Mouse (Mus musculus) frontal cortex, adult 2 months (tissue): ENCODE results near the gene Vmn1r85. TPM values are rescaled to one million over a fixed set of nuclear protein-coding genes. Genes with fewer than 3 reads are reported as not detected.

Experiments
- DNase-seq, 2 experiments: peaks; one replicate each; pipeline ENCODE4 v3.0.0; 2022; ENCODE audit warnings: low spot score in 1 of 2; ENCODE audit errors: extremely low spot score in 1 of 2
- polyA plus RNA-seq: library from polyadenylated mRNA; depleted of rRNA; stranded (reverse); fragments of >200 nt; gene quantifications from 2 replicates; pipeline ENCODE4 v1.2.3, GENCODE M21; 2012; rRNA removed

Gene Vmn1r85
- polyA plus RNA-seq, 1 experiment, result 0.06 TPM

DNA sequence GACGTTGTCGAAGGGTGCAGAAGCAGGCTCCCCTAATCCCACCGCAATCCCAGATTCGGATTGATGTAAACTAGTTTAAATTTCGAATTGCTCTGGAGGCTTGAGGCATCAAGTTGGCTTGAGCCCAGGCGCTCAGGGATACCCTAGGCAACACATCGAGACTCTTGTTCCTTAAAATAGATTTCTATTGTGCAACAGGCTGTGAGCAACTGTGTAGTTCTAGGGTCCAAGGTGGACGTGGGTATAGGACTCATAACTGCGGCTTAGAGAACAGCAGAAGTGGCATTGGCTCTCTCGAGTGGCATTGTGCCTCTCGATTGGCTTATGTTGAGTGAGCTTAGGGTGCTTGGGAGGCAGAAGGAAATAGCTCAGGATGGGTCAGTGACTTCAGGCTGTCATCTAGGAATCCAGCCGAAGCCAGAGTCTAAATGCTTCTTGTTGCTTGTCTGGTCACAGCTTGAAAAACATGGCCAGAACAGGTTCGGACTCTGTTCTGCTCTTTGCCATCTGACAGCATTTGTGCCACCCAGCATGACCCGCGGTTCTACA lies 56.3 kb downstream of the Vmn1r85 start:
- peak in 1 of 2 experiments; percentile 38 for DNase-seq

DNA sequence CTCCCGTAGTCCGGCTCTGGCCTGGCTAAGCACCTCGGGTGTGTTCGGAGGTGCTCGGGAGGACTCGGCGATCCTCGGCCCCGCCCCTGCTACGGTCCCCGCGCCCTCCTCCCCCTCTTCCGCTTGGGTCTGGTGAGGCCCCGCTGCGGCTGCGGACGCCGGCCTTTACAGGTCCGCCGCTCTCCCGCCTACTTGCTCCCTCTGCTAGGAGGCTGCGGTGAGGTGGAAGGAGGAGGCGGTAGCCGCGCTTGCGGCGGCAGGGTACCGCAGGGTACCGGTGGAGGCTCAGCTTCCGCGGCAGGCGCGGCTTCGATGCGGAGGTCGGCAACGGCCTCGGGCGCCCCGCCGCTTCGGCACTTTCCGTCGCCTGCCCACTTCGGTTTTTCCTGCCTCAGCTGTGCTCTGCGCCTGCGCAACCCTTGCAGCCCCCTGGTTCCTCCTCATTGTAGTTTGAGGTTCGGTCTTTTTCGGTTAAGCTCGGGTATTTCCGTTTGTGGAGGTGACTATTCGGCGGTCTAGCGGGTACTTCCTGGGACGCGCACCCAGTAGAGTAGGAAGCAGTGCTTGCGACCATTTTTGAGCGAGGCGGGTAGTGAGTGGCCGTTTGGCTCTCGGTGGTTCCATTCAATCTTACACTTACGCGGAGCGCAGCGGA lies 56.9 kb downstream of the Vmn1r85 start, which contains the start of gene Ube2m:
Ube2m (minus strand) TSS at position 375 of the 655 bp plus-strand sequence.
- peak; percentile 98 to 100 for DNase-seq

DNA sequence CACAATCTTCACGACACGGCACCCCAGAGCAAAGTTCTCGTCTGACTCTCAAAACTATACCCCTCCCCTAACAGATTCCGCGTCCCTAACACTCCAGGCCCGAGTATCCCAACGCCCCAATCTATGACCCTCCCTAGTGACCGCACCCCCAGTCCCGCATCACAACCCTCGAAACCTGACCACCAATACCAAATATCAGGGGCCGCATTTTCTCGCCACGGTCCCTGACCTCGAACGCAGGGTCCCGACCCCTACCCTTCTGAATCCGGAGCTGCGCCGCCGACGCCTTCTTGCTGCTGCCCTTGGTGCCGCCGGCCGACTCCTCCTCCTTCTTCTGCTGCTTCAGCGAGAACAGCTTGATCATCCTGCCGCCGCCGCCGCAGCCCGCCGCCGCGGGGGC lies 57.6 kb downstream of the Vmn1r85 start:
- DNase-seq, result no peak

DNA sequence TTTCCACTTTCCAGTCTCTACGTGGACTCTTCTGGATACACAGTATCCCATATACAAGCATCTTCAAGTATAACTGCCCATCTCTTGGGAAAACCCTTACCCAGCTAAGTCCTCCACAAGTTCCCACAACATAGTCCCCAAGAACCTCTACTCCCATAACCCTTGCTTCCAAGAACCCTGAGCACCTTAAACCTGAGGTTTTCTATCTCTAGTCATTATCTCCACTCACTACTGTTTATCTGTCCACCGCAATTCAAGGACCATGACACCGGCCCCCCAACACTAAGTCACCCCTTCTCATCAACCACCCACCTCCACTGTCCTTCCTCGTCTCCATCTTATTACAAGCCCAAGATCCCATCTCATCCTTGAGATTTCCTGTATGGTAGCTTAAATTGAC lies 58.2 kb downstream of the Vmn1r85 start:
- DNase-seq, result no peak

DNA sequence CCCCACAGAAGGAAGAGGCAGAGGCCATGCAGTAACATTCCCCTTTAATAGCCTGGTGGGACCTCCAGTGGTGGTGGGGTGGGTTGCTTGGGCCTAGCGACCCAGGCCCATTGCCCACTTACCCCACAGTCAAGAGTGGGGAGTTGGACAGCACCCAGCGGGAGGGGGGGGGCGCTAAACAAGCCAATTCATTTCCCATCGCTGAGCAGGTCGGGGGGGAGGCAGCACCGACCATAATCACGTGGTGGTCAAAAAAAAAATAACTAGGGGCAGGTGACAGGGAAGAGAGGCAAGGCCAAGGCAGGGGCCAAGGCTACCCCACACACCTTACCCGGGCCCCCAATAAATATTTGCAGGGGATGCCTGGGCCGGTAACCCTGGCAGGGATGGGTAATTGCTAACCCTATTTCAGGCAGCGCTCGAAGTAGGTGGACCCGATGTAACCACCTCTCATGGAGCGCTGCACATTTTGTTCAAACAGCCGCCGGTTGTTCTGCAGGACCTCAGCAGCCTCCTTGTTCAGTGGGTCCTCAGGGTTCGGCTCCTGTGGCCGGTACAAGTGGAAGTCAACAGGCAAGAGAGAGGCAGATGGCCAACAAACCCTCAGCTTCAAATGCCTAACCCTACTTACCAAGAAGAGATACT lies 59.6 kb downstream of the Vmn1r85 start:
- DNase-seq, result no peak

DNA sequence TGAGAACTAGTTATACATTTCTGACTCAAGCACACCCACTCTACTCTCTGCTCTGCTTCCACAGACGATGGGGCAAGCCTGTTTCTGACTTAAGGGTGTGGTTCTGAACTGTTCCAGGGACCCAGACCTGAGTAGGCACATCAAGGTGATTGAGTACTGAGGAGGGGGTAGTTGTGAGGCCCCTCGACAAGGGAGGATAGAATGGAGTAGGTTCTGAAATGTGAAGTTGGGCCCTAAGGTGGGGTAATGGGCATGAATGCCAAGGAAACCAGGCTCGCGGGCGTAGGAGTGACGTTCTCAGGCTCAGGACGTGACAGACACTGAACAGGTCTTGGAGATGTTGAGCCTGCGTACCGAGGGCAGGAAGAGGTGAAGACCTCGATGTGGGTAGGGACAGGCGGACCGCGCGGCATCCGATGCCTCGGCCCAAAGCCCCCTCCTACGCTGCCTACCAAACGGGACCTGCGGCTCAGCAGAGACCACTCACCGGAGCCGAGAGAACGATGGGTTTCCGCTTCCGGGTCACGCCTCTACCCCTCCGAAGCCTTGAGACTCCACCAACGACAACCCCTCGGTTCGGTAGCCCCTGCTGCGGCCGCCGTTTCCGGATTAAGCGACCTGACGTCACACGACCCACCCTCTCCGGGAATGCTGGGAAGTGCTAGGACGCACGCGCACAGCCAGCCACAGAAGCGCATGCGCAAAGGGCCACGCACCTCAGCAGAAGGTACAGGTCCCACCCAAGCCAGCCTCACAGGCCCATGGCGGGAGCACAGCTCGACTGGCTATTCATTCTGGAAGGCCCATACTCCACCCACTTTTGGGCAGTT lies 60.6 kb downstream of the Vmn1r85 start, which contains the start of gene Chmp2a:
Chmp2a (minus strand) TSS at position 660 of the 830 bp plus-strand sequence.
- peak; percentile 98 to 99 for DNase-seq

DNA sequence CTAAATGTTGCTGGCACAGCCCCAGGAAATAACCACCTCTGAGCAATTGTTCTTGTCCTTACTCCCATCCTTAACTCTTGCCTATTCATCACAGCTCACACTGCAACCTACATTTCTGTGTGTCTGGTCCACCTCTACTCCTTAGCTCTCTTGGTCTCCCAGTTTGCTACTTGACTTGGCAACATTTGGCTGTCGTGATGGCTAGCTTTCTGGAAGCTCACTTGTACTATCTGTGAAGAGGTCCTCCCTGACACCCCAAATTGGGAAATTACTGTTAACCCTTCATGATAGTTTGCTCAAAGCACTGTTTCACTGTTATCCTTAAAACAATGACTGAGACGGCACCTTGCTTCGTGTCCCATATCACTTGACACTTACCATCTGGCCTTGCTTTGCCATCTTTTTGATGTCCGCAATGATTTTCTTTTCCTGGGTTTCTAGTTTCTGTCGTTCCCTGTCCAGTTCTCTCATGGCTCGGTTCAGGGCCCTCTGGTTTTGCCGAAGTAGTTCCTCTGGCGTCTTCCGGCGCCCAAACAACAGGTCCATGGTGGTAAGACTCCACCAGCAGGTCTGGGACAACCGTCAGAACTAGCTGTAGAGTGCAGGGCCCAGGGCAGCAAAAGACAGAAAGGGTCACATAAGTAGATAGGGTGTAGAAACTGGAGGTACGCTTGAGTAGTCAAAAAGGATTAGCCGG lies 61.4 kb downstream of the Vmn1r85 start:
- DNase-seq, result no peak

Other genes starting within 250 kb of the Vmn1r85 start
- 4.6 and 5.3 TPM in 2 replicates for gene Zfp128, start 214.0 kb downstream of the Vmn1r85 start, polyA plus RNA-seq
- 12.9 TPM in 2 replicates for gene Zscan22, start 197.4 kb downstream of the Vmn1r85 start, polyA plus RNA-seq
- 776 and 848 TPM in 2 replicates for gene Rps5, start 172.9 kb downstream of the Vmn1r85 start, polyA plus RNA-seq
- 0.69 and 0.86 TPM in 2 replicates for gene Rnf225, start 167.8 kb downstream of the Vmn1r85 start, polyA plus RNA-seq
- 5.7 and 6.1 TPM in 2 replicates for gene Zfp324, start 129.3 kb downstream of the Vmn1r85 start, polyA plus RNA-seq
- gene Zfp446, start 117.3 kb downstream of the Vmn1r85 start, polyA plus RNA-seq, result 14.1 and 15.1 TPM in 2 replicates
- gene Slc27a5, start 97.0 kb downstream of the Vmn1r85 start, polyA plus RNA-seq, result 0.64 and 1.3 TPM in 2 replicates
- gene Trim28, start 96.1 kb downstream of the Vmn1r85 start, polyA plus RNA-seq, result 234 and 279 TPM in 2 replicates
- 34.3 and 36.8 TPM in 2 replicates for gene Zbtb45, start 85.1 kb downstream of the Vmn1r85 start, polyA plus RNA-seq
- gene Chmp2a, start 60.4 kb downstream of the Vmn1r85 start, polyA plus RNA-seq, result 239 and 244 TPM in 2 replicates
- 362 and 411 TPM in 2 replicates for gene Ube2m, start 56.9 kb downstream of the Vmn1r85 start, polyA plus RNA-seq
- 15.4 and 16.7 TPM in 2 replicates for gene Mzf1, start 40.4 kb downstream of the Vmn1r85 start, polyA plus RNA-seq
- not detected in 2 replicates for gene Vmn1r86, start 24.7 kb upstream of the Vmn1r85 start, polyA plus RNA-seq
- gene Vmn1r87, start 45.0 kb upstream of the Vmn1r85 start, polyA plus RNA-seq, result not detected in 2 replicates
- not detected in 2 replicates for gene Vmn1r88, start 64.4 kb upstream of the Vmn1r85 start, polyA plus RNA-seq
- not detected in 2 replicates for gene Vmn1r89, start 117.8 kb upstream of the Vmn1r85 start, polyA plus RNA-seq
- 11.5 and 13.9 TPM in 2 replicates for gene Lig1, start 182.1 kb upstream of the Vmn1r85 start, polyA plus RNA-seq
- 9.9 and 10.2 TPM in 2 replicates for gene Zswim9, start 183.5 kb upstream of the Vmn1r85 start, polyA plus RNA-seq
- gene Pla2g4c, start 229.5 kb upstream of the Vmn1r85 start, polyA plus RNA-seq, result 0.65 and 0.78 TPM in 2 replicates